Mouse (Mus musculus): ENCODE results near the gene Ager.
A peak's percentile ranks its signal among the peaks of the same experiment; 100 is the strongest.

Ager gene

GRCm38 (mm10) chr17:34604511-34605237, 7.0 kb downstream of the Ager start:
- DNase-seq (ENCODE audit: low spot score in 2 of 2), result peak in 1 of 2 experiments; percentile 43

GRCm38 (mm10) chr17:34605609-34606008, 7.9 kb downstream of the Ager start:
- peak; percentile 97 to 98 for DNase-seq (ENCODE audit: low spot score in 2 of 2)

GRCm38 (mm10) chr17:34606186-34607039, 8.8 kb downstream of the Ager start:
- DNase-seq (ENCODE audit: low spot score in 2 of 2), result no peak

- no peak for DNase-seq (ENCODE audit: low spot score in 2 of 2)
Observed at GRCm38 (mm10) chr17:34607997-34608396, 10.3 kb downstream of the Ager start.

GRCm38 (mm10) chr17:34611050-34611449, 13.4 kb downstream of the Ager start:
- DNase-seq (ENCODE audit: low spot score in 2 of 2), result no peak

- DNase-seq (ENCODE audit: low spot score in 2 of 2), result no peak
Observed at GRCm38 (mm10) chr17:34613054-34613645, 15.5 kb downstream of the Ager start.

- DNase-seq (ENCODE audit: low spot score in 2 of 2), result no peak
Observed at GRCm38 (mm10) chr17:34613830-34614229, 16.2 kb downstream of the Ager start.

GRCm38 (mm10) chr17:34615871-34616270, 18.2 kb downstream of the Ager start, which contains the start of gene Egfl8:
TSS of gene Egfl8 (minus strand) at chr17:34615971.
- DNase-seq (ENCODE audit: low spot score in 2 of 2), result no peak

DNA sequence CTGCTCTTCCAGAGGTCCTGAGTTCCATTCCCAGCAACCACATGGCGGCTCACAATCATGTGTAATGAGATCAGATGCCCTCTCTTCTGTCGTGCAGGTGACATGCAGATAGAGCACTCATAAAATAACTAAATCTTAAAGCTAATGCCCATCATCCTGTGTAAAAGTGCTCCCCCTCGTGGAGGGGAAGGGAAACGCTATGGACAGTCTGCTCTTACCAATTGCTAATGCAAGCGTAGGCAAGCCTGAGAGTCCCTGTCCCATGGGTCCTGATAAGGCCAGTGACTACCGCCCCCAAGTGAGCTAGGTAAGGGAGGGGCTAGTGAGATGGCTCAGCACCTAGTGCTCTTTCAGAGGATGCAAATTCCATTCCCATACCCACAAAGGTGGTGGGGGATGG, 21.3 kb downstream of the Ager start:
- DNase-seq (ENCODE audit: low spot score in 2 of 2), result peak in 1 of 2 experiments; percentile 77

- no peak for DNase-seq (ENCODE audit: low spot score in 2 of 2)
Observed at GRCm38 (mm10) chr17:34621006-34621405, 23.3 kb downstream of the Ager start.

DNA sequence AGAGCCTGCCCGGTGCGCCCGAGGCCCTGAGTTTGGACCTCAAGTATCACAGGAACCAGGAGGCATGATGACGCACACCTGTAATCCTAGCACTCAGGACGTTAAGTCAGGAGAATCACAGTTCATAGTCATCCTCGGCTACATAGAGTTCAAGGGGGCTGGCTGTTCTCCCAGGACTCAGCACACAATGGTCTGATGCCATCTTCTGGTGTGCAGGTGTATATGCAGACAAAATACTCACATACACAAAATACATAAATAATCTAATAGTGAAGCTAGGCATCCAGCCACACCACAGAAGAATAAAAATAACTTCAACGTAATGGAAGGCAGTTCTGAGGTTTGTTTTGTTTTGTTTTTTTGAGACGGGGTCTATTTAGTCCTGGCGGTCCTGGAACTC, 25.5 kb downstream of the Ager start:
- no peak for DNase-seq (ENCODE audit: low spot score in 2 of 2)

DNA sequence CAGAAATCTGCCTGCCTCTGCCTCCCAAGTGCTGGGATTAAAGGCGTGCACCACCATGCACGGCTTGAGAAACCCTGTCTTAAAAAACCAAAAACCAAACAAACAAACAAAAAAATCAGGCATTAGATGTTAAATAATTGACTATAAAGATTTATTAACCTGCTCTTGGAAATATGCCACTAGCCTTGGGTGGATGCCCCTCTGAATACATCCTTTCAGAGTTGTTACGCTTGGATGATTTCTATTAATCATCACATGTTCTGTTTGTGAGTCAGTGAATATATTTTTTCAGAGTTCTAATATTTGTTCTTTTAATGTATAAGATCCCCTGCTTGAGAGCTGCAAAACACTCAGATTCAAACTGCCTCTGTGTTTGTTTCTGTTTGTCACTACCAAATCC, 27.3 kb downstream of the Ager start:
- no peak for DNase-seq (ENCODE audit: low spot score in 2 of 2)

GRCm38 (mm10) chr17:34626062-34626772, 28.6 kb downstream of the Ager start:
- no peak for DNase-seq (ENCODE audit: low spot score in 2 of 2)

- DNase-seq (ENCODE audit: low spot score in 2 of 2), result no peak
Observed at GRCm38 (mm10) chr17:34626773-34627092, 29.1 kb downstream of the Ager start.

GRCm38 (mm10) chr17:34627093-34627942, 29.7 kb downstream of the Ager start:
- DNase-seq (ENCODE audit: low spot score in 2 of 2), result peak; percentile 85 to 88

DNA sequence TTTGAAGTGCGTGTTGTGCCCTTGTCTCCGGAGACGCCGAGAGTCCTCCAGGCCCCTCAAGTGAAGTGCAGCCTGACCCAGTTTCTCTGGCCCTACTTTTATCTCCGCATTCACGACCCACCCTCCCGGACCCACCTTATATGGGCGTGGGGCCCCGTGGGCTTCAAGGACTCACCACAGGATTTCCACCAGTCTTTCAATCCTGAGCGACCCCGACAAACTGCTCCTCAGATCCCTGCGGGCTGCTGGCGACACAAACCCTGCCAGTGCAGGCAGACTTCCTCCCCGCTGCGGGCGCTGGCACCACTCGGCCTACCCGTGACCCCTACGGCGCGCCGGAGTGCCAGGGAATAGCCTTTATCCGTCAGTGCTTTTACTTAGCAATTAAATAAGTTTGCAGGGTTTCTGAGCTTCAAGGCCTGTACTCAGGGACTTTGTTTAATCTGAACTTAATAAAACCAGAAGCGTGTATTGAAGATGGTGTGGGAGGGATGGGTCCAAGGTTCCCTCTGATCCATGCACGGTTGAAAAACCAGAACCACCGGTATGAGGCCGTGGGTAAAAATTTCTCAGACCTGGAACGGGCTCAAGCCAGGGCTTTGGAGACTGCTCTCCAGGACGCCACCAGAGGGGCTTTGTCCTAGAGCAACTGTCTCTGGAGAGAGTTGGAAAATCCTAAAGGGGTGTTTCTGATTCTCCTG, 30.4 kb downstream of the Ager start, which contains the start of gene Ppt2:
Gene Ppt2, minus strand, starts transcription at position 568 of the 701 bp plus-strand sequence.
- no peak for DNase-seq (ENCODE audit: low spot score in 2 of 2)

DNA sequence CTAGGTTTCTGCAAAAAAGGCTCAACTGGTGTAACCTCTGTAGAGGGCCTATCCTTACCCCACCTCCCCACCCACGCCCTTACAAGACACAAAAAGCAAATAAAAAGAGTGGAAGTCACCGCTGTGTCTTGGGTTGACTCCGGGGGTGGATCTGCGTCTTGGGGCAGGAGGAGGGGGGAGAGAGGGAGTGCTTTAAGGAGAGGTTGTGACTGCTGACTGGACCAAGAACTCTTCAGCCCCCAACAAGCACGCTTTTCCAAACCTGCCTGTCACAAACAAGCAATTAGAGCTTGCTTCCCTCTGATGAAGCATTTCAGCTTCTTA, 30.9 kb downstream of the Ager start:
- DNase-seq (ENCODE audit: low spot score in 2 of 2), result no peak

DNA sequence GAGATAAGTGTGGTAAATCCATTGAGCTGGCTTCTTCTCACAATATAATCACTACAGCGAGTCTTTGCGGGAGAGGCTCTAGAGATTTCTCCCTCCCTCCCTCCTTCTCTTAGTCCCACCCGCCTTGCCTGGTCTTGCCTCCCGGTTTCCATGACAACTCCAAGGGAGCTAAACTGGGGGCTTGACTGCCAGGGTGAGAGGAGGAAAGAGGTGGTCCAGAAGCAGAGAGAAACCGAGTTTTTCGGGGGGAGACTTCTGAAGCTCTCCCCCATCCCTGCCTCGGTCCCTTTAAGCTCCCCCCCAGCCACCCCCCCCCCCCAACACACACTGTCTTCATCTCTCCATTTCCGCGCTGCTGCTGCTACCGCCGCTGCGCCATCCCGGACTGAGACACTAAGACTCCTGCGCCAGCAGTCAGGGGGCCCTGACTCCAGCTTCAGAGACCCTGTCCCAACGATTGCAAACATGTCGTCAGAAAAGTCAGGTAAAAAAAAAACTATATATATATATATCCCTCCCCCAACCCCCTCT, 31.6 kb downstream of the Ager start, which contains the start of gene Prrt1:
Gene Prrt1, plus strand, starts transcription at position 313 of the 531 bp plus-strand sequence.
- DNase-seq (ENCODE audit: low spot score in 2 of 2), result peak; percentile 68 to 71

DNA sequence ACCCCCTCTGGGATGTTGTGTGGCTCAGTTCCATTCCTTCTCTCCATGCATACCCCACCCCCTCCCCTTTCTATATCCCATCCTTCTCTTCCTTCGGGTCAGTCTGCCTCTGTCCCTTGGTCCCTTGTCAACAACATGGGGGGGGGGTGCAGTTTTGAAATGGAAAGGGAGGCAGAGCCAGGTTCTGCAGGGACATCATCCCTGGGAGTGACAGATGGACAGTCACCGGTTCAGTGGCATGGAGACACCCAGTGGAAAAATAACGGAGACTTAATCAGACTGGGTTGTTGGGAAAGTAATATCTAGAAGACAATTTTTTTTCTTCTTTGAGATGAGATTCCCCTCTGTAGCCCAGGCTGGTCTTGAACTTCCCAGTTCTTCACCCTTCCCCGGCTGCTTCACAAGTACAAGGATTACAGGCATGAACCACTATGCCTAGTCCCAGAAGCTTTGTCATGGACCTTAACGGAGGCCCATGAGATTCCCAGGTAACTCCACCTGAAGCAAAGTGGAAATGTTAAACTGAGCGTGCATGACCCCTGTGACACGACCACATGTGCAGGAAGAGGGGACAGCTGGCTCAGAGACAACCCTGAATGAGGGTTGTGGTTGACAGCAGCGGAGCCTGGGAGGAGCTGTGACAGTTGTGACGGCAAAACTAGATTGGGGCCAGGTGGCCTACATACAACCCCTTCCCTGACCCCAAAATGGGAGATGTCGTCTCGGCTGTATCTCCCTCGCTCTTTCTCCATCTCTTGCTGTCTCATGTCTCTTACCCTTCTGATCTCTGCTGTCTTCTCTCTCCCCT, 32.3 kb downstream of the Ager start:
- no peak for DNase-seq (ENCODE audit: low spot score in 2 of 2)
